Mouse (Mus musculus): Measurements from ENCODE around the gene Lrrc1. TPM values are rescaled to one million over a fixed set of nuclear protein-coding genes. Genes with fewer than 3 reads are reported as not detected.

The Lrrc1 gene
- 13.5 TPM for polyA plus RNA-seq (2014; fragmentation: Illumina TruSeq; extraction: RNeasy Lipid Tissue Mini Kit (QIAGEN cat#74804); ENCODE audit: low read depth, low replicate concordance)

DNA sequence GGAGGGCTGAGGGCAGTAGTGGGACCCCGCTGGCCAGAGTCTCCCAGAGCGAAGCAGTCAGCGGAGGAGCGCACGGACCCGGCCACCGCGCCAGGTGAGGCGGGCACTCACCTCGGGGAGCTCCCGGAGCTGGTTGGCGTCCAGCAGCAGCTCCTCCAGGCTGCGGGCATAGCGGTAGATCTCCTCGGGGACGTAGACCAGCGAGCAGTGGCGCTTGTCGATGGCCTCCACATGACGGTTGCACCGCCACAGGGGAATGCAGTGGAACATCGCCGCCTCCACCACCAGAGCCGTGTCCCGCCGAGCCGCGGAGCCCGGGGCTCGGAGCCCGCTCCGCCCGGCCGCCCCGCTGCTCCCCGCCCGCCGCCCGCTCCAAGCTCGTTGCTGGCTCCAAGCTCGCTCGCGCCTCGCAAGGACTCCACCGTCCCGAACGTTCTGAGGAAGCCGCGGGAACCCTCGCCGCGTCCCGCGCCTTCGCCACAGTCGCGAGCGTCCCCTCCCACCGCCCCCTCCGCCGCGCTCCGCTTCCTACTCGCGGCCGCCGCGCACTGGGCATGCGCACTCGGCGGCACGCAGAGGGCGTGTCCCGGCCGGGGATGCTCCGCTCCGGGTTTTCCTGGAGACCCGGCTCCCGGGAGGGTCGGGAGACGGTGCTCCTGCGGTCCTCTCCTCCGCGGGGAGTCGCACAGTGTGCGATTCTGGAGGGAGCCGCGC, at the start of gene Lrrc1:
TSS of gene Lrrc1 (minus strand) at position 517 of the 714 bp plus-strand sequence.

Other genes starting within 250 kb of the Lrrc1 start
- 1.2 TPM for gene Mlip, start 191.9 kb downstream of the Lrrc1 start, polyA plus RNA-seq (2014; fragmentation: Illumina TruSeq; extraction: RNeasy Lipid Tissue Mini Kit (QIAGEN cat#74804); ENCODE audit: low read depth, low replicate concordance)
- gene Klhl31, start 91.6 kb upstream of the Lrrc1 start, polyA plus RNA-seq (2014; fragmentation: Illumina TruSeq; extraction: RNeasy Lipid Tissue Mini Kit (QIAGEN cat#74804); ENCODE audit: low read depth, low replicate concordance), result 1.5 TPM
- 96.6 TPM for gene Gclc, start 209.7 kb upstream of the Lrrc1 start, polyA plus RNA-seq (2014; fragmentation: Illumina TruSeq; extraction: RNeasy Lipid Tissue Mini Kit (QIAGEN cat#74804); ENCODE audit: low read depth, low replicate concordance)